Mouse (Mus musculus) cerebellum, adult 2 months (tissue): ENCODE measurements around the gene Cfap44.

Experiments
- CTCF ChIP-seq: fragments of 200-500 bp; IDR thresholded peaks from 2 replicates; pipeline ENCODE4 v1.5.1; 2011; ENCODE audit warnings: low read depth, mild to moderate bottlenecking, control low read depth, low read length, moderate library complexity, borderline replicate concordance; ENCODE audit not compliant: insufficient read depth
- POLR2A ChIP-seq: fragments of 200-500 bp; IDR thresholded peaks from 2 replicates; pipeline ENCODE4 v1.6.1; 2011; ENCODE audit warnings: low read length, control low read depth, borderline replicate concordance; ENCODE audit not compliant: insufficient read depth

GRCm38 (mm10) chr16:44478767-44479166 is 84.2 kb downstream of the Cfap44 start:
- TF ChIP-seq POLR2A (no peak), CTCF (no peak)
